Mouse (Mus musculus) hindbrain, embryonic 11.5 days (tissue): ENCODE data around the gene Ipo8. TPM values are rescaled to one million over a fixed set of nuclear protein-coding genes. Genes with fewer than 3 reads are reported as not detected.

Experiments used
- ATAC-seq: fragments of 200-750 bp; cut with Nextera tagmentation; 2 replicates; pipeline ENCODE4 v1.8.0; 2017; ENCODE audit warnings: mild to moderate bottlenecking, moderate TSS enrichment, moderate library complexity; ENCODE audit not compliant: low FRiP score
- DNase-seq: peaks from one replicate; pipeline ENCODE4 v3.0.0-alpha.2; 2015; ENCODE audit warnings: low spot score
- H3K27ac ChIP-seq: fragments of 300-500 bp; sonication (generic); 2 replicates; pipeline ENCODE4 v1.5.1; 2014; ENCODE audit warnings: mild to moderate bottlenecking, low read depth, low read length
- H3K27me3 ChIP-seq: fragments of 300-500 bp; sonication (generic); 2 replicates; pipeline ENCODE4 v1.6.1; 2014; ENCODE audit warnings: mild to moderate bottlenecking, low read length, moderate library complexity, mixed read lengths; ENCODE audit not compliant: control insufficient read depth, insufficient read depth
- H3K36me3 ChIP-seq: fragments of 300-500 bp; sonication (generic); 2 replicates; pipeline ENCODE4 v1.6.1; 2014; ENCODE audit warnings: mild to moderate bottlenecking, low read length, moderate library complexity, mixed read lengths; ENCODE audit not compliant: control insufficient read depth, insufficient read depth
- H3K4me1 ChIP-seq: fragments of 300-500 bp; sonication (generic); replicated peaks from 2 replicates; pipeline ENCODE4 v1.6.1; 2014; ENCODE audit warnings: low read length, mixed read lengths; ENCODE audit not compliant: control insufficient read depth, insufficient read depth
- H3K4me2 ChIP-seq: fragments of 300-500 bp; sonication (generic); replicated peaks from 2 replicates; pipeline ENCODE4 v1.6.1; 2014; ENCODE audit warnings: mild to moderate bottlenecking, low read depth, low read length
- H3K4me3 ChIP-seq: fragments of 300-500 bp; sonication (generic); 2 replicates; pipeline ENCODE4 v1.5.1; 2014; ENCODE audit warnings: low read depth, low read length
- H3K9ac ChIP-seq: fragments of 300-500 bp; sonication (generic); 2 replicates; pipeline ENCODE4 v1.6.1; 2014; ENCODE audit warnings: low read depth, low read length
- H3K9me3 ChIP-seq: fragments of 300-500 bp; sonication (generic); 2 replicates; pipeline ENCODE4 v1.6.1; 2016; ENCODE audit warnings: low read length; ENCODE audit not compliant: control insufficient read depth
- WGBS: fragments of 180-500 bp; shearing (Covaris S2); extraction: QIAGEN DNeasy Blood & Tissue Kit; methylation state at CpG from one replicate; pipeline ENCODE4 v1.1.7; 2014; 5-methylcytosine and 5-hydroxymethylcytosine counted together
- polyA plus RNA-seq: library from polyadenylated mRNA; unstranded; fragments of >200 nt; fragmentation: Nextera tagmentation; extraction: Ambion mirVana; gene quantifications from 2 replicates; pipeline ENCODE4 v1.2.1, GENCODE M21; 2014

The Ipo8 gene
- polyA plus RNA-seq, 1 experiment from 2014 or later, result 27.7 TPM

DNA sequence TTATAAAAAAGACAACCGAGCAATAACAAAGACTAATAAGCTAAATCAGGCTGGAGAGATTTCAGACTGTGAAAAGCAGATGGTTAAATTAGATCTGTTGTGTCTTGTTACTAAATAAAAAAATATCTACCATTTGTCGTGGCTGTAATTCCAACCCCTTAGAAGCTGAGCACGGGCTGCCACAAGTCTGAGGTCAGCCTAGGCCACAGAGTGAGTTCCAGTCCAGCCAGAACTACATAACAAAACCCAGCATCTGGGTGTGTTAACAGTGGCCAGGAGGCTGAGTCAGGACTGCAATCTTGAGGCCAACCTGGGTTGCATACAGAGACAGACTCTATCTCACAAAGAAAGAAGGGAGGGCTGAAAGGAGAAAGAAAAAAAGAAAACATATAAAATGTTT is 59.8 kb downstream of the Ipo8 start:
- WGBS, result 81% methylated on average over 3 of the region's 3 CpGs
- no peak overlapping the region for H3K9ac ChIP-seq
- DNase-seq (no peak), ATAC-seq (no peak)
- no peaks in the 10 kb centered on the region for H3K27me3 ChIP-seq
- no peak overlapping the region for H3K27ac ChIP-seq
- no peaks in the 10 kb centered on the region for H3K4me1 ChIP-seq
- H3K36me3 ChIP-seq, result no peaks in the 10 kb centered on the region
- no peaks in the 10 kb centered on the region for H3K9me3 ChIP-seq
- no peak overlapping the region for H3K4me2 ChIP-seq
- H3K4me3 ChIP-seq, result no peak overlapping the region

GRCm38 (mm10) chr6:148768419-148768818 is 62.8 kb downstream of the Ipo8 start:
- Histone ChIP-seq H3K4me2 (no peak overlapping the region), H3K27ac (no peak overlapping the region), H3K4me1 (no peaks in the 10 kb centered on the region), H3K4me3 (no peak overlapping the region), H3K27me3 (no peaks in the 10 kb centered on the region), H3K9ac (no peak overlapping the region), H3K9me3 (no peaks in the 10 kb centered on the region), H3K36me3 (no peaks in the 10 kb centered on the region)
- 87% methylated on average over 12 of the region's 12 CpGs for WGBS
- no peak for DNase-seq
- ATAC-seq, result no peak

GRCm38 (mm10) chr6:148767228-148767627 is 64.0 kb downstream of the Ipo8 start:
- Histone ChIP-seq H3K27ac (no peak overlapping the region), H3K4me1 (no peaks in the 10 kb centered on the region), H3K4me2 (no peak overlapping the region), H3K27me3 (no peaks in the 10 kb centered on the region), H3K4me3 (no peak overlapping the region), H3K9me3 (no peaks in the 10 kb centered on the region), H3K9ac (no peak overlapping the region), H3K36me3 (no peaks in the 10 kb centered on the region)
- ATAC-seq (no peak), DNase-seq (no peak)

- Histone ChIP-seq H3K9me3 (no peaks in the 10 kb centered on the region), H3K4me1 (no peaks in the 10 kb centered on the region), H3K4me3 (no peak overlapping the region), H3K9ac (no peak overlapping the region), H3K36me3 (no peaks in the 10 kb centered on the region), H3K4me2 (no peak overlapping the region), H3K27me3 (no peaks in the 10 kb centered on the region), H3K27ac (no peak overlapping the region)
- DNase-seq (no peak), ATAC-seq (no peak)
- WGBS, result 98% methylated on average over 3 of the region's 3 CpGs
Measured at GRCm38 (mm10) chr6:148761967-148762712, 69.1 kb downstream of the Ipo8 start.

DNA sequence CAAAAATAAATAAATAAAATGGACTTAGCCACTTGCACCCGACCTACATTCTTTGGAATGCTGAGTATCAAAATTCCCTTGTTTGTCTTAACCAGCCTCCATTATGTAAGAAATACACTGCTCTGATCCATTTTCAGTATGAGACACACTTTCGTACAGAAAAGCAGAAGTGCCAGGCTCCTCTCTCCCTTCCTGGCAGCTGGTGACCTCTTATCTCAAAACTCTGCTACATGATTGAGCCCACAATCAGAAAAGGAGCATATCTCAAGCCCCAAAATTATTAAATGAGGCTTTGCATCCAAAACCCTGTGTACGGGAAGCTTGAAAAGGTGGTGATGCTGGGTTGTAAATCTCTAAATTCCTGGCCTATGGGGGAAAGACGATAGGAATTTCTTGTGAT is 69.8 kb downstream of the Ipo8 start:
- no peaks in the 10 kb centered on the region for H3K4me1 ChIP-seq
- no peaks in the 10 kb centered on the region for H3K27me3 ChIP-seq

DNA sequence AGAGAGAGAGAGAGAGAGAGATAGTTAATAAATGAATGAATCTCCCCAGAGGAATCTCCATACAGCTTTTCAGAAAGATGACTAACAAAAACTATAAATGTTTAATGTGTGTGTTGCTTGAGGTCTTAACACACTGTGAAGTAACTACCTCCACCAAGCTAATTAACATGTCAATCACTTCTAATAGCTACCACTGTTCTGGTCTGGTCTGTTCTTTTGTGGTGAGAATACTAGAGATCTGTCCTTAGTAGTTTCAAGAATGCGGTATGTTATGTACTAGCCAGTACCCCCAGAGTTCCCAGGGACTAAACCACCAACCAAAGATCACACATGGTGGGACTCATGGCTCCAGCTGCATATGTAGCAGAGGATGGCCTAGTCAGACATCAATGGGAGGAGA is 74.7 kb downstream of the Ipo8 start:
- 90% methylated on average over 1 of the region's 1 CpGs for WGBS
- Histone ChIP-seq H3K36me3 (no peaks in the 10 kb centered on the region), H3K4me2 (no peak overlapping the region), H3K9me3 (no peaks in the 10 kb centered on the region), H3K27ac (no peak overlapping the region), H3K9ac (no peak overlapping the region), H3K4me1 (no peaks in the 10 kb centered on the region), H3K4me3 (no peak overlapping the region), H3K27me3 (no peaks in the 10 kb centered on the region)
- ATAC-seq (no peak), DNase-seq (no peak)

More for the DNA sequence above, 69.8 kb downstream of the Ipo8 start:
- ATAC-seq, result no peak
- no peak for DNase-seq
- Histone ChIP-seq H3K36me3 (no peaks in the 10 kb centered on the region), H3K9ac (no peak overlapping the region), H3K27ac (no peak overlapping the region), H3K4me2 (no peak overlapping the region), H3K9me3 (no peaks in the 10 kb centered on the region), H3K4me3 (no peak overlapping the region)
- 88% methylated on average over 4 of the region's 4 CpGs for WGBS

DNA sequence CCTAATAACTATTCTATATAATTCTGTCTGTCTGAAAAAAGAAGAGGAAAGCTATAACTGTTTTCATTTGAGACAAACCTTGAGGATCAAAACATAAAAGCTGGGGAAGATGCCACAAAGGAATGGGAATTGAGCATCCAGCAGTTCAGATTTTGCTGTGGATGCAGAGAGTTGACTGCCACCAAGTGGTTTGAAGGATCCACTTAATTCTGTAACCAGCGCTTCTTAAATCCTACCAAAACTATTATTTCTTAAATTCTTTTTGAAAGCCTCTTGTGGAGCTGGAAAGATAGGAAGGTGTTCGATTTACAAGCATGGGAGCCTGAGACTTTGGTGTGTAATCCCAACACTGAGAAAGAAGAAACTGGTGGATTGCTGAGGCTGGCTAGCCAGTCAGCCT is 79.9 kb downstream of the Ipo8 start:
- no peak overlapping the region for H3K9ac ChIP-seq
- DNase-seq, result no peak
- no peaks in the 10 kb centered on the region for H3K4me1 ChIP-seq
- no peak overlapping the region for H3K27ac ChIP-seq
- no peaks in the 10 kb centered on the region for H3K36me3 ChIP-seq
- no peak for ATAC-seq
- no peak overlapping the region for H3K4me3 ChIP-seq
- WGBS, result 89% methylated on average over 2 of the region's 2 CpGs
- H3K4me2 ChIP-seq, result no peak overlapping the region
- H3K27me3 ChIP-seq, result no peaks in the 10 kb centered on the region
- H3K9me3 ChIP-seq, result no peaks in the 10 kb centered on the region

DNA sequence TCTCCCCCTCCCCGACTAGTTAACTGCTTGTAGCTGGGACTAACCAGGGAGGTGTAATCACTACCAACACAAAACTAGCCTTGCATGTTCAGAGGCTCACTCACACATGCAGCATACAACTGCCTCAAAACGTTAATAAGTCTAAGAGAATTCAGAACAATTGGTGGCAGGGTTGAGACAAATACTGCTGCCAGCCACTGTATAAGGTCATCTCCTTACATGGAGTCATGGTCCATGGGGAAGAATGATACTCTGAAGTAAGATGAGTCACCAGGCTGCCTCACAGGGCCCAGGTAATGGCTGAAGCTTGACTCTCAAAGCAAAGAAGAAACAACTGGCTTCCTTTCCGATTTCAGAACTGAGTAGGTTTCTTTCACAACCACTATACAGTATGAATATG is 81.1 kb downstream of the Ipo8 start:
- Histone ChIP-seq H3K36me3 (no peaks in the 10 kb centered on the region), H3K4me3 (no peak overlapping the region), H3K4me2 (no peak overlapping the region), H3K9ac (no peak overlapping the region), H3K27me3 (no peaks in the 10 kb centered on the region), H3K9me3 (no peaks in the 10 kb centered on the region), H3K4me1 (no peaks in the 10 kb centered on the region), H3K27ac (no peak overlapping the region)
- WGBS, result 91% methylated on average over 3 of the region's 3 CpGs
- ATAC-seq (no peak), DNase-seq (no peak)

DNA sequence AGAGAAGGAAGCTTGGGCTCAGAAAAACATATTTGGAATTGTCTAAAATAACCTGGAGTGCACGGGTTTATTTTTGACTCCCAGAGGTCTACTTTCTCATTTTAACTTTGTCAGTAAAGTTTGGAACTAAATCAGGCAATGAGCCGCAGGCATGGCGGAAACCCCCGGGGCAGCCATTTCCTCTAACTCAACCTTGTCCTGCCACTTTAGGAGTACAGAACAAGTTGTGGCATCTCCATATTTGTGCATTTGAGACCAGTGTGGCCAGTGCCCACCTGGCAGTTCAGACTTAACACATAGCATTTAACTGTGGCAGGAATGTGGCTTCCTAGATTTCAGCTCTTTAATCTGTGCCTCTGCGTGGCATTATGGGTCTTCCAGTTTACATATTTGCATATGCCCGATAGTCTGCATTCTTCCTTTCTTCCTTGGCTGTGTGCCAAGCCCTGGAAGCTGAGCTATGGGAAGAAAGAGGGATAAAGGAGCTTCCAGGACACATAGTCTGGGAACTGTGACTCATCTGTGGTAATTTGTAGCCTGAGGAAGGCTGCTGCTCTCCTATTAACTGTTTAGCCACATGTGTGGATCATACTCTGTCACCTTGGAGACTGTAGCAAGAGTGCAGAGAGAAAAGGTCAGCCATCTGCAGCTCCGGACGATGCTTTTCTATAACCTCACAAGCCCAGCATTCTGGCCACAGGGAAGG is 90.6 kb downstream of the Ipo8 start:
- ATAC-seq, result no peak
- no peak overlapping the region for H3K9ac ChIP-seq
- H3K27ac ChIP-seq, result no peak overlapping the region
- no peaks in the 10 kb centered on the region for H3K36me3 ChIP-seq
- H3K4me1 ChIP-seq, result no peaks in the 10 kb centered on the region
- no peaks in the 10 kb centered on the region for H3K27me3 ChIP-seq
- no peak for DNase-seq
- 75% methylated on average over 8 of the region's 8 CpGs for WGBS
- no peak overlapping the region for H3K4me3 ChIP-seq
- no peak overlapping the region for H3K4me2 ChIP-seq
- no peaks in the 10 kb centered on the region for H3K9me3 ChIP-seq
